Mouse (Mus musculus) CH12F3 (cell line): ENCODE measurements around the gene Taco1.
"Not testable (repeated sequence)": the region's sequence is repeated elsewhere in the genome, so short reads cannot be mapped to it uniquely, and the experiment has no call there.

ENCODE experiments used
- in situ Hi-C: fragments of 300-500 bp; cut with MboI; formaldehyde crosslinking; loops from 2 replicates; pipeline ENCODE4 v1.14.3; 2020; ENCODE audit warnings: low sequenced_read_pairs

The Taco1 gene

GRCm38 (mm10) chr11:106065923-106066571 lies at the start of gene Taco1:
TSS of gene Taco1 (plus strand) at chr11:106066061.
- in situ Hi-C loops: no loop called here

DNA sequence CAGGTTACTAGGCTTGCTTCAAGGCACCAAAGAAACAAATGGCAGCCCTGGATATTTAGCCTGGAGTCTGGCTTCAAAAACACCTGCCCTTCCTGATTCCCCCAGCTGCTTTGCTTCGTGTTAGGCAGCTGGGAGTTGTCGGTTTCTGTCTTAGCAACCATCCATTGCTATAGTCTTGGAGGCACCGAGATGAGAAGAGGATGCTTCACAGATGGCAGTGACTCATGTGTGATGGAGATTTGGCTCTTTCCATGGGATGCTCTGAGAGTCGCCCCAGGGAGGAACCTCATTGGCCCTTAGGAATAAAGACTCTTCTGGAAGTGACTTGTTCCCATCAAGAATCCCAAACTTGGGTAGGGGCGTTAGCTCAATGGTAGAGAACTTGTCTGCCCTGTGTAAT lies 49.4 kb upstream of the Taco1 start:
- in situ Hi-C loops: no loop called here

- in situ Hi-C loops: loop anchor here (10.0 kb wide), 1 partner anchor 95 kb away; no protein-coding TSS in a partner anchor
Observed at GRCm38 (mm10) chr11:106020051-106020763, 45.7 kb upstream of the Taco1 start.

DNA sequence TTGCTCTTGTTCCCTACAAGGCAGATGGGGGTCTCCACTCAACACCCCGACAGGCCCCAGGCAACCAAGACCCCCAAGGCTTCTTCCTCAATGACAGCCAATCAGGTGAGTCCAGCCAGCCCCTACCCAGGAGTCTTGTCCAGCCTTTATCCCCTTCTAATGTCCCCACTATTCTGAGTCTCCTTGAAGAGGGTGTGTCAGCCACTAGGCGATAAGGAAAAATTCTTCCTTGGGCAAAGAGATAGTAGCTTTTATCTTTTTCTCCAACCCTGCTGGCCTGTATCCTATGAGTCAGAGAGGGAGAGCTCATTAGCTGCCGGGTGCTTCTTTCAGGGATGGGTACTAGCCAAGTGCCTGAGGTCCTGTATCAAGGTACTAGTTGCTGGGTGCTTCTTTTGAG lies 40.1 kb upstream of the Taco1 start:
- in situ Hi-C loops: loop anchor here (10.0 kb wide), 1 partner anchor 101 kb away; no protein-coding TSS in a partner anchor

DNA sequence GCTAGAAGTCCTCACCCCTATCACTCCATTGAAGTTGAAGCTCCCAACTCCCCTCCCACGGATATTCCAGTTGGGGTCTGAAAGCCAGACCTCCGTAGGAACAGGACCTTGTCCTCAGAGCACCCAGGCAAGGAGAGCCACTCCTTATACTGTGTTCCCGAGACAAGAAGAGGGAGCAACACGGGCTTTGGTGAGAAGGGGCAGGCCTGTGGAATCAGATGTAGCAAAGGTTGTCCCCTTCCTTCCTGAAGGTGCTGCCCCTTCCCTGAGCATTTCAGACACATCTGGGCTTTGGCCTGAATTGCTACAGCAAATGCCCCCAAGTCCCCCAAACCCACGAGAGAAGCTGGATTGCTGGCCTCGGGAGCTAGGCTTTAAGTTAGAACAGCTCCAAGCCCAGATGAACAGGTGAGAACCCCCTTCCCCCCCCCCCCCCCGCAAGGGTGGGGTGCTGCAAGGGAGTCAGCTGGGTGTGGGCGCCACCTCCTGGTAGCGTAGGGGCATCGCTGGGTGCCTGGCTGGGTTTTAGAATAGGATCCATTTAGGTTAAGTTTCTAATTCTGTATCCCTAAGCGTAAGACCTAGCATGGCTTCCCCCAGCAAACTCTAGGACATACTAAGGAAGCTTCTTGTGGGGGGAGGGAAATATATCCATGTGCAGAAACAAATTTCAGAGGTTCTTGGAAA lies 39.3 kb upstream of the Taco1 start:
- in situ Hi-C loops: loop anchor here (10.0 kb wide), 1 partner anchor 102 kb away; no protein-coding TSS in a partner anchor

DNA sequence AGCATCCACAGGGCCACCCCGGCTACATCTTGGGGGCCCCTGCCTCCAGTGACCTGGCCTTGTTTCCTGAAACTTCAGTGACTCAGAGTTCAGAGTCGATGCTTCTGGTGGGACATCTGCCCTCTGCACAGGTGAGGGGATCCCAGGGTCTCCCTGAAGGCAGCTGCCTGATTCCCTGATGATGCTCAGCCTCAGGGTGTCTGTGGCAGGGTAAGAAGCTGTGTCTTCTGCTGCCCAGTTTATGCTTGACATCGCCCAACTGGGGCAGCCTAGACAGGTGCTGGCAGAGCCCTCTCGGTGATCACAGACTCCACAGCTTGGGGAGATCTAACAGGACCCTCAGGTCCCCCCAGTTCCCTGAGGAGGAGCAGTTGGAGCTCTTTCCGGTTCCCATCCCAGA lies 38.3 kb upstream of the Taco1 start:
- in situ Hi-C loops: loop anchor here (10.0 kb wide), 1 partner anchor 103 kb away; no protein-coding TSS in a partner anchor

GRCm38 (mm10) chr11:106032074-106032473 lies 33.8 kb upstream of the Taco1 start:
- in situ Hi-C loops: not testable (repeated sequence)

GRCm38 (mm10) chr11:106033491-106033919 lies 32.4 kb upstream of the Taco1 start:
- in situ Hi-C loops: no loop called here

DNA sequence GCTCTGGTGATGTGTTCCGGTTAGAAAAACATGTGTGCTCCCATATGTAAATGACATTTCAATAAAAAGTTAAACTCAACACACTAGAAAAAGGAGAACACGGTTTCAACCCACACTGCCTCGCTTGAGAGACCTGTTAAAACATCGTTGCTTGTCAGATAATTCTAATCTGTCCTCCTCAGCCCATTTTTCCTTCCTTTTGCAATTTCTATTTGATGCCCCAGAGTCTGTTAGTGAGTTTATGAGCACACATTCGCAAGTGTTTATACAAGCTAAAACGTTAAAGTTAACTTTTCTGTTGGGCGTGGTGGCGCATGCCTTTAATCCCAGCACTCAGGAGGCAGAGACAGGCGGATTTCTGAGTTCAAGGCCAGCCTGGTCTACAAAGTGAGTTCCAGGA lies 30.9 kb upstream of the Taco1 start:
- in situ Hi-C loops: no loop called here

DNA sequence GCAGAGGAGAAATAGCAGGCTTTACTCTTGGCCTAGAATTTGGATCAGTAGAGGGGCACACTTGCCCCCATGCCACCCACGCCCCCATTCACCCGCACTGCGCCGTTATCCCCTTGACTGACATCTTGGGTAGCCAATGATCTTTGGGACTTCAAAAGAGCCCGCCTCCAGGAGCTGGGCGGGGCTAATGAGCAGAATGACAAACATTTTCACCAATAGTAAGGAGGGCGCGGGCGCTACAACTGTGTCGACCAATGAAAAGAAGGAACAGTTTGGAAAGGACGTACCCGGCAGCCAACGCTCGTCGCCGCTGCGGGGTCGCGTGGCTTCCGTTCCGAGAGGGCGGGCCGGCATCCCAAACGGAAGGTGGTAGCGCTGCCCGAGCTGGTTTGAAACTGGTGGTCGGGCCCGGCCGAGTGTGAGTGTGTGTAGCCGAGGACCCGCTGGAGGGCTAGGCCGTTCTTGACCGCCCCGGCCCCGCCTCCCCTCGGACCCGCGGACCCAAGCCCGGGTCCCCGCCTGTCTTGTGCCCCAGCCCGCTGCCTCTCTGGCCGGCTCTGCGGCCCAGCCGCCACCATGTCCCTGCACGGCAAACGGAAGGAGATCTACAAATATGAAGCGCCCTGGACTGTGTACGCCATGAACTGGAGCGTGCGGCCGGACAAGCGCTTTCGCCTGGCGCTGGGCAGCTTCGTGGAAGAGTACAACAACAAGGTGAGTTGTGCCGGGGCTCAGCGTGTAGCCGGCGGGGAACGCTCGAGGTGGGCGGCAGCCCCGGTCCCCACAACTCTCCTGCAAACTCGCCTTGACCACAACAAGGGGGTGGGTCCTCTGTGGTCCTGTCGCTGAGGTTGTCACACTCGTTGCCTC lies 29.1 kb upstream of the Taco1 start, which contains the start of gene Dcaf7:
Gene Dcaf7 (plus strand): TSS at position 325 of the 870 bp plus-strand sequence.
- in situ Hi-C loops: no loop called here

DNA sequence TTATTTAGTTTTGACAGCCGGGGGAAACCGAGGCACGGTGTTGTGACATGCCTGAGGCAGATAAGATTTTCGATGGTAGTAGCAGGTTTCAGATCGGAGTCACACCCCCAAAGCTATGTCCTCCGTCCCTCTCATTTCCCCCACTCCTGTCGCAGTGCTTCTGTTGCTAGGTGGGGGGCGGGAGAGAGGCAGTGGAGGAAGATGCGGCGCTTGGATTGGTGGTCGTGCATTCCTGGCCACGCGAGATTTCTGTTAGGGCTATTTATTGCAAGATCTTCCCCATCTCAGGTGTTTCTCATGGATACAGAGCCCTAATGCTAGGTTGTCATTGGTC lies 28.5 kb upstream of the Taco1 start:
- in situ Hi-C loops: no loop called here

- in situ Hi-C loops: no loop called here
Observed at GRCm38 (mm10) chr11:106044349-106044748, 21.5 kb upstream of the Taco1 start.

DNA sequence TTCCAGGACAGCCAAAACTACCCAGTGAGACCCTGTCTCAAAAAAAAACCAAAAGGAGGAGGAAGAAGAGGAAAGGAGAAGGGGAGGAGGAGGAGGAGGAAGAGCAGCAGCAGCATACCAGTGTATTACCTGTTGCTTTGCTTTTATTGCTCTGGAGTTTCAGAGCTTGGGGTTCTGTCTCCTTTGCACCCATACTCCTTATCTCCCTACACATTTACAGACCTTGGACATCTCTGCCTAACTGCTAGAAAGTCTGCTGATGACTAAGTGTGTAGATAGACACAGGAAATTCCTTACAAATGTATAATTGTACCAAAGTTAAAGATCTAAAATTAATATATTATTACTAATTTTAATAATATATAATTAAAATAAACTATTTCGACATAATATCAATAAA lies 20.6 kb upstream of the Taco1 start:
- in situ Hi-C loops: no loop called here

DNA sequence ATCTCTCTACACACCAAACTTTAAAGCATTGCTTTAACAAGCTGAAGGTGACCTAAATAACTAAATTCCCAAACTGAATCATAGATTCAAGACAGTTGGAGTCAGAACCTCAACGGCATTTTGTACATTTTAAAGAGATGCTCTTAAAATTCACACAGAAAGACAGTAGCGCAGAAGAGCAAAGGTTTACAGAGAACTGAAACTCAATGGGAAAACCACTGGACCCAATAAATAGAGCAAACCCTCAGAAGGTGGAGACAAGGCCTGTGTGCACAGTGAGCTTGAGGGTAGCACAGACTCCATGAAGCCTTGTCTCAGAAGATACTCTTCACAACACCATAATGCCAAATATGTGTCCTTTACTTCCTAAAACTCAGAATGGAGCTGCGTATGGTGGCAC lies 20.1 kb upstream of the Taco1 start:
- in situ Hi-C loops: no loop called here

DNA sequence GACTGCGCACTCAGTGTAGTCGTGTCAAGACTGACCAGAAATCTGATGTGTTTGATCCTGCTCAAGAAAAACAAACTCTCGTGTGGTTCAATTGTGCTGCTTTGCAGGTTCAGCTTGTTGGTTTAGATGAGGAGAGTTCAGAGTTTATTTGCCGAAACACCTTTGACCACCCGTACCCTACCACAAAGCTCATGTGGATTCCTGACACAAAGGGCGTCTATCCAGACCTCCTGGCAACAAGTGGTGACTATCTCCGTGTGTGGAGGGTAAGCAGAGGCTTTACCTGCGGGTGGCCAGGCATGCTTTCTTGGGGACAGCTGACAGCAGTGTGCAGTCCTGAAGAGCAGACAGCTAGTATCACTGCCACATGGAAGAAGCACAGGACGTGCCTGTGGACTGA lies 19.3 kb upstream of the Taco1 start:
- in situ Hi-C loops: no loop called here

DNA sequence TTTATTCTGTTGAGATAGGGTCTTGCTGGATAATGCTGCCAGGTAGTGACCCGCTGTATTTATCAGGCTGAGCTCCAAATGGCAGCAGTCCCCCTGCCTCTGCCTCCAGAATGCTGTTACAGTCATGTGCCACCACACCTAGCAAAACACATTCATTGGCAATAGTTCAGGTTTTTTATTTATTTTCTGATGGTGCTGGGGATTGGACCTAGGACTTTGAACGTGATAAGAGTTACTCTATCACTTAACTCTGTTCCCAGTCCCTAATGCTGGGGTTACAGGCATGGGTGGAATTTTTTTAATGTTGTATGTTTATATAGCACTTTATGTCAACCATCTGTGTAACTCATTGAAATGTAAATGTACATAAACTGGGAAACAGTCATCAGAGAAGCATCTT lies 11.9 kb upstream of the Taco1 start:
- in situ Hi-C loops: no loop called here

GRCm38 (mm10) chr11:106054600-106054999 lies 11.3 kb upstream of the Taco1 start:
- in situ Hi-C loops: no loop called here

- in situ Hi-C loops: no loop called here
Observed at GRCm38 (mm10) chr11:106055341-106055740, 10.5 kb upstream of the Taco1 start.

DNA sequence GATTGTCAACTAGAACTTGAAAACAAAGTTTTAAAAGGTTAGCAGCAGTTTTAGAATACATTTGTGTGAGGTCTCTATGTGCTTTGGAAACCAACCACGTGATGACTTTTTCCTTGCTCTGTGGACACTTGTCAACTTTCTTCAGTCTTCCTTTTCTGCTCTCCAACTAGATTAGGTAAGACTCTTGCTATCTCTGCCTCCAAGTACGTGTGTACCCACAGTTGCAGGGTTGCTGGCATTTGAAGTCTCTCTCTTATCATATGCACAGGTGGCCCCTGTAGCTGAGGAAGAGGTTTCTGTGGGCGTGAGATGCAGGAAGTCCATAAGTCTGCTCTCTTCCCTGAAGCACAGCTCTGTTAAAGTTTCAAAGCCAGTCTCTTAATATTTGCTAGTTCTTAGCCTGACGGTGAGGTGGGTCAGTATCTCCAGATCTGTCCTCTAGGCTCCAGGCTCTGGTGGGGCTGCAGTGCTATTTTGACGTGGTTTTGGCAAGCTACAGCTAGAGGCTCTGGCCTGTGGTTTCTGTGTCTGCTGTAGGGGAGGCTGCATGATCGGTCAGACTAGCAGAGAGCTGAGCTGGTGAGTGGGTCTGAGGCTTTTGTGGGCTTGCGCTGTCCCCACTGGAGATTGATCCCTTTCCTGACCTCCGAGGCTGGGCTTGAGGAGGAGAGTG lies 8.9 kb upstream of the Taco1 start:
- in situ Hi-C loops: no loop called here

DNA sequence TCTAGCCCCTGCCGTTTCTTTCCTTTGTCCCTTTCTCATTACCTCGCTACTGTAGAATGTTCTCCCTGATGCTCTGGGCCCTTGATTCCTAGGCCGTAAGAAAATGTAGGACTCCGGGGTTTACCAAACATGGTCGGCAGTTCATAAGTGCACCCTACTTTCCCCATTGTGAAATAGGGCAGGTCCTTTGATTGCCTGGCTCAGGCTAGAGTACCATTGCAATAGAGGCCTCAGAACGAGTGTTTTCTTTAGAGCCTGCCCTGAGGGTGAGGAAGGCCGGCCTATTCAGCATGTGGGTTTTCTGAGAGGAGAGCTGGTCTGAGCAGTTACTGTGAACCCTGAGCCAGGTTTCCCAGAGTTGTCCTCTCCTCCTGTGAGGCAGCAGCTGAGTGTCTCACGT lies 7.8 kb upstream of the Taco1 start:
- in situ Hi-C loops: no loop called here
